Mouse (Mus musculus): ENCODE results near the gene Hist1h2bb.

Hist1h2bb gene

GRCm38 (mm10) chr13:23728472-23729191, 17.9 kb upstream of the Hist1h2bb start:
- DNase-seq (ENCODE audit: low read depth, low spot score): no peak

GRCm38 (mm10) chr13:23729192-23729525, 17.4 kb upstream of the Hist1h2bb start:
- DNase-seq (ENCODE audit: low read depth, low spot score): no peak

- DNase-seq (ENCODE audit: low read depth, low spot score): no peak
Observed at GRCm38 (mm10) chr13:23729706-23730105, 16.8 kb upstream of the Hist1h2bb start.

GRCm38 (mm10) chr13:23730479-23730878, 16.1 kb upstream of the Hist1h2bb start:
- no peak for DNase-seq (ENCODE audit: low read depth, low spot score)

- no peak for DNase-seq (ENCODE audit: low read depth, low spot score)
Observed at GRCm38 (mm10) chr13:23732156-23732804, 14.3 kb upstream of the Hist1h2bb start.

- DNase-seq (ENCODE audit: low read depth, low spot score): no peak
Observed at GRCm38 (mm10) chr13:23737091-23737490, 9.4 kb upstream of the Hist1h2bb start.

GRCm38 (mm10) chr13:23738041-23738440, 8.5 kb upstream of the Hist1h2bb start:
- no peak for DNase-seq (ENCODE audit: low read depth, low spot score)

- DNase-seq (ENCODE audit: low read depth, low spot score): peak; percentile 90
Observed at GRCm38 (mm10) chr13:23738677-23739068, 7.9 kb upstream of the Hist1h2bb start, which contains the start of gene Hist1h1c. Gene Hist1h1c (plus strand): TSS chr13:23738808.

- peak; percentile 83 for DNase-seq (ENCODE audit: low read depth, low spot score)
Observed at GRCm38 (mm10) chr13:23739069-23739921, 7.2 kb upstream of the Hist1h2bb start.

- no peak for DNase-seq (ENCODE audit: low read depth, low spot score)
Observed at GRCm38 (mm10) chr13:23739922-23740252, 6.6 kb upstream of the Hist1h2bb start.

- DNase-seq (ENCODE audit: low read depth, low spot score): no peak
Observed at GRCm38 (mm10) chr13:23740256-23740840, 6.2 kb upstream of the Hist1h2bb start.

GRCm38 (mm10) chr13:23740910-23741309, 5.6 kb upstream of the Hist1h2bb start:
- DNase-seq (ENCODE audit: low read depth, low spot score): no peak

- DNase-seq (ENCODE audit: low read depth, low spot score): no peak
Observed at GRCm38 (mm10) chr13:23742007-23742406, 4.5 kb upstream of the Hist1h2bb start.

GRCm38 (mm10) chr13:23743215-23743614, 3.3 kb upstream of the Hist1h2bb start:
- DNase-seq (ENCODE audit: low read depth, low spot score): no peak

- DNase-seq (ENCODE audit: low read depth, low spot score): no peak
Observed at GRCm38 (mm10) chr13:23743963-23744362, 2.6 kb upstream of the Hist1h2bb start.

- DNase-seq (ENCODE audit: low read depth, low spot score): no peak
Observed at GRCm38 (mm10) chr13:23744421-23745380, 1.8 kb upstream of the Hist1h2bb start.

- DNase-seq (ENCODE audit: low read depth, low spot score): peak; percentile 89
Observed at GRCm38 (mm10) chr13:23745381-23746161, 963 bp upstream of the Hist1h2bb start, which contains the start of gene Hist1h3c. Gene Hist1h3c (minus strand): TSS chr13:23745602.

GRCm38 (mm10) chr13:23747081-23747891, 752 bp downstream of the Hist1h2bb start:
- DNase-seq (ENCODE audit: low read depth, low spot score): no peak

- DNase-seq (ENCODE audit: low read depth, low spot score): no peak
Observed at GRCm38 (mm10) chr13:23747892-23748288, 1.4 kb downstream of the Hist1h2bb start.
